Comparison of ENCODE assay signal across 8 mouse cellular contexts in the genomic region with DNA sequence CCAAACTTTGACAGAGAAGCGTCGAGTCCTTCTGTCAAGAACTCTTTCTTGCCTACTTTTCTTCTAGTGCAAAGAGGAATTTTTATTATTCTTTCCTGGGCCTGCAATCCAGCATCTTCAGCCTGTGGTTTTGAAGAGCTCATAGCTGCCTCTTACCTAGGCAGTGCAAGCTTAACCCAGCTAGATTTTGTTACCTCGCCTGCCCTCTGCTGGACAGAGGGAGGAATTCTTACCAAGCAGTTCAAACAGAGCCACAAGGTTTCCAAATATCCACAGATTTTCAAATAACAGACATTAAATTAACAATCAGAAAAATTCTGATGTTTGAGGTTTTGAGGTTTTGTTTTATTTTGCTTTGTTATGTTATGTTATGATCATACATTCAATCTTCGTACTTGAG.
DNase-seq lines count a peak whose midpoint lies in the region; ATAC-seq and TF ChIP-seq lines count a peak whose summit lies in the region.
"Had no signal": no experiment of that assay in that cellular context is flagged by ENCODE, and none has a peak within 500 bp of the region (broad histone marks: within the 10 kb centered on the region; RNA-seq: fewer than 3 reads in every experiment).

No protein-coding gene starts in this region.

- H3K4me1 ChIP-seq in G1E (ENCODE audit: insufficient read depth, low read depth, low read length): no peaks in the 10 kb centered on the region
- no peaks in the 10 kb centered on the region for H3K4me1 ChIP-seq in small intestine, adult 2 months (ENCODE audit: control insufficient read depth, insufficient read depth, insufficient read length, low read length)

- no peaks in the 10 kb centered on the region for H3K9me3 ChIP-seq in G1E (replicated peaks)

- DNase-seq in G1E (ENCODE audit: low spot score): peak; percentile 2
- DNase-seq in adrenal gland, postnatal 14 days: peak; percentile 72
- DNase-seq in embryo, embryonic 11.5 days (ENCODE audit: low read depth, low spot score): peak; percentile 77
- peak; percentile 21 to 61 for DNase-seq in gastrocnemius, postnatal 4 days (ENCODE audit: low spot score in 2 of 2)
- peak; percentile 88 to 90 for DNase-seq in layer of hippocampus, postnatal 10 days (ENCODE audit: low spot score in 2 of 2)

- 0 out of 2 replicates have a peak, but pooled peaks have one; percentile 15 for TF ChIP-seq CTCF in G1E (IDR thresholded peaks at IDR 0.05; ENCODE audit: low read depth, low read length)
- TF ChIP-seq CTCF in small intestine, adult 2 months (IDR thresholded peaks at IDR 0.05; ENCODE audit: extremely low read depth, insufficient read length, insufficient replicate concordance, low read depth, low read length): peak; percentile 56; the same call in 1 of the 2 replicates

- H3K36me3 ChIP-seq in G1E (replicated peaks): no peaks in the 10 kb centered on the region
- no peaks in the 10 kb centered on the region for H3K36me3 ChIP-seq in small intestine, adult 2 months (ENCODE audit: control insufficient read depth, insufficient read depth, low read length)

- H3K4me3 ChIP-seq in G1E (ENCODE audit: low read depth, low read length): no peak overlapping the region
- H3K4me3 ChIP-seq in small intestine, adult 2 months (ENCODE audit: low read depth, low read length): no peak overlapping the region

- WGBS in small intestine, adult 2 months: 30% methylated on average over 4 of the region's 4 CpGs

- 0 out of 2 replicates have a peak, but pooled peaks have one; percentile 28 for ATAC-seq in G1E (ENCODE audit: extremely low read depth, insufficient number of reproducible peaks, low FRiP score, poor library complexity, severe bottlenecking)
- ATAC-seq in megakaryocyte progenitor cell, adult 5-6 weeks (replicated peaks; ENCODE audit: poor library complexity): peak; percentile 86

- H3K27ac ChIP-seq in small intestine, adult 2 months (ENCODE audit: insufficient read depth, low read depth, low read length): no peak overlapping the region
- H3K27ac ChIP-seq: macrophage had no signal

- no peak for TF ChIP-seq POLR2A in small intestine, adult 2 months (IDR thresholded peaks at IDR 0.05; ENCODE audit: low read depth, low read length)

- H3K27me3 ChIP-seq in G1E (ENCODE audit: insufficient read depth, low read length): no peaks in the 10 kb centered on the region
- no peaks in the 10 kb centered on the region for H3K27me3 ChIP-seq in small intestine, adult 2 months (ENCODE audit: control insufficient read depth, insufficient read depth, low read length)

Comparison
In these comparisons a context has a peak if more than half of its experiments do, and no peak if none do; other contexts are left out.
1. DNase-seq: peak in every context shown above with its lines; median percentile 89 in layer of hippocampus, postnatal 10 days; 77 in embryo, embryonic 11.5 days; 72 in adrenal gland, postnatal 14 days; 41 in gastrocnemius, postnatal 4 days; 2 in G1E.